Mouse (Mus musculus) ES-CJ7 (cell line): Measurements from ENCODE around the gene Adam23.
A peak's percentile ranks its signal among the peaks of the same experiment; 100 is the strongest.

Experiments used
- DNase-seq: peaks from one replicate; pipeline ENCODE4 v3.0.0; 2011; ENCODE audit warnings: low read depth, low spot score

The Adam23 gene

GRCm38 (mm10) chr1:63445656-63446046, at the start of gene Adam23:
TSS of gene Adam23 (plus strand) at chr1:63445891.
- DNase-seq, result peak; percentile 90

- no peak for DNase-seq
Measured at GRCm38 (mm10) chr1:63401130-63401529, 44.6 kb upstream of the Adam23 start.

GRCm38 (mm10) chr1:63403601-63404000, 42.1 kb upstream of the Adam23 start:
- peak; percentile 85 for DNase-seq

GRCm38 (mm10) chr1:63408344-63408743, 37.3 kb upstream of the Adam23 start:
- no peak for DNase-seq

- no peak for DNase-seq
Measured at GRCm38 (mm10) chr1:63418491-63418890, 27.2 kb upstream of the Adam23 start.

GRCm38 (mm10) chr1:63430668-63431067, 15.0 kb upstream of the Adam23 start:
- DNase-seq, result no peak

GRCm38 (mm10) chr1:63431166-63431565, 14.5 kb upstream of the Adam23 start:
- peak; percentile 53 for DNase-seq

- DNase-seq, result peak; percentile 71
Measured at GRCm38 (mm10) chr1:63431842-63432241, 13.8 kb upstream of the Adam23 start.

- no peak for DNase-seq
Measured at GRCm38 (mm10) chr1:63434052-63434451, 11.6 kb upstream of the Adam23 start.

- DNase-seq, result no peak
Measured at GRCm38 (mm10) chr1:63437529-63437928, 8.2 kb upstream of the Adam23 start.

- peak; percentile 98 for DNase-seq
Measured at GRCm38 (mm10) chr1:63442186-63442585, 3.5 kb upstream of the Adam23 start.

GRCm38 (mm10) chr1:63442616-63443015, 3.1 kb upstream of the Adam23 start:
- DNase-seq, result peak; percentile 54

- DNase-seq, result no peak
Measured at GRCm38 (mm10) chr1:63445149-63445609, 512 bp upstream of the Adam23 start.

- DNase-seq, result peak; percentile 52
Measured at GRCm38 (mm10) chr1:63446047-63446704, 485 bp downstream of the Adam23 start.

- no peak for DNase-seq
Measured at GRCm38 (mm10) chr1:63446721-63447120, 1.0 kb downstream of the Adam23 start.

- no peak for DNase-seq
Measured at GRCm38 (mm10) chr1:63450091-63450490, 4.4 kb downstream of the Adam23 start.

- DNase-seq, result no peak
Measured at GRCm38 (mm10) chr1:63453332-63453887, 7.7 kb downstream of the Adam23 start.

GRCm38 (mm10) chr1:63457801-63458519, 12.3 kb downstream of the Adam23 start:
- DNase-seq, result peak; percentile 48

GRCm38 (mm10) chr1:63459151-63459550, 13.5 kb downstream of the Adam23 start:
- no peak for DNase-seq

GRCm38 (mm10) chr1:63459926-63460325, 14.2 kb downstream of the Adam23 start:
- no peak for DNase-seq

GRCm38 (mm10) chr1:63464441-63464840, 18.8 kb downstream of the Adam23 start:
- DNase-seq, result no peak

- no peak for DNase-seq
Measured at GRCm38 (mm10) chr1:63473272-63473671, 27.6 kb downstream of the Adam23 start.

GRCm38 (mm10) chr1:63473696-63474095, 28.0 kb downstream of the Adam23 start:
- no peak for DNase-seq
